Mouse (Mus musculus) layer of hippocampus, postnatal 25 days (tissue): ENCODE measurements at regions not wholly inside any gene's neighbourhood (a gene's known extent, or its start where the extent isn't known, plus 50 kb on each side); places are given as distances from the start of the nearest gene placed in this dataset.
"Not testable (repeated sequence)": the region's sequence is repeated elsewhere in the genome, so short reads cannot be mapped to it uniquely, and the experiment has no call there.

Experiments
- DNase-seq, 2 experiments: peaks; one replicate each; pipeline ENCODE4 v3.0.0; 2022; ENCODE audit warnings: mixed read lengths in 2 of 2, low spot score in 1 of 2; ENCODE audit errors: extremely low spot score in 1 of 2

DNA sequence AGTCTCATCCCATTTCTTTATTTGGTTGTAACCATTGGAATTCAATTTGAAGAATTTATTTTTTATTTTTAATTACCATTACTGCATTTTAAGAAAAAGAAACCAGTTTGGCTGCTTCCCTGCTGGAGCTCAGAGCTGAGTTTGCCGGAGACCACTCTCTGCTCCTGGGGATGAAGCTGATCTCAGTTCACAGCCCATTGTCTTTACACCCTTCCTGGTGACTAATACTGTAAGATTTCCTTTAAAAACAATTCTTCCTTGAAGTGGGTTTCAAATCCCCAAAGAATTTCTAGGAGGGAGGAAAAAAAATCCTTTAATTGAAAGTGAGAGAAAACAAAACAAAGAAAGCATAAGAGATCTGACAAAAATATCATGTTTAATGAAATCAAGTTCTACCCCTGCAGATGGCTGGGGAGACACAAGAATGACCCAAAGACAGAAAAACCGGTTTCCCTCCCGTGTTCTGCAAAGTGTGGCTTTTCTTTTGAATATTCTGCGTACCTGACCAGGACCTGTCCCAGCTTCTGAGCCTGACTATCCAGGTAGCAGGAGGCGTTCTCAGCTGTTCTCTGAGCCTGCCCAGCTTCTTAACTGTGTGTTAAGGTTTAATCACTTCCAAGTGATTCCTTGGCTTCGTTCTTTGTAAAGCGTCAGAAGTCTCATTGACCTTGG, 216.1 kb downstream of the Bcl11a start:
- no peak for DNase-seq

DNA sequence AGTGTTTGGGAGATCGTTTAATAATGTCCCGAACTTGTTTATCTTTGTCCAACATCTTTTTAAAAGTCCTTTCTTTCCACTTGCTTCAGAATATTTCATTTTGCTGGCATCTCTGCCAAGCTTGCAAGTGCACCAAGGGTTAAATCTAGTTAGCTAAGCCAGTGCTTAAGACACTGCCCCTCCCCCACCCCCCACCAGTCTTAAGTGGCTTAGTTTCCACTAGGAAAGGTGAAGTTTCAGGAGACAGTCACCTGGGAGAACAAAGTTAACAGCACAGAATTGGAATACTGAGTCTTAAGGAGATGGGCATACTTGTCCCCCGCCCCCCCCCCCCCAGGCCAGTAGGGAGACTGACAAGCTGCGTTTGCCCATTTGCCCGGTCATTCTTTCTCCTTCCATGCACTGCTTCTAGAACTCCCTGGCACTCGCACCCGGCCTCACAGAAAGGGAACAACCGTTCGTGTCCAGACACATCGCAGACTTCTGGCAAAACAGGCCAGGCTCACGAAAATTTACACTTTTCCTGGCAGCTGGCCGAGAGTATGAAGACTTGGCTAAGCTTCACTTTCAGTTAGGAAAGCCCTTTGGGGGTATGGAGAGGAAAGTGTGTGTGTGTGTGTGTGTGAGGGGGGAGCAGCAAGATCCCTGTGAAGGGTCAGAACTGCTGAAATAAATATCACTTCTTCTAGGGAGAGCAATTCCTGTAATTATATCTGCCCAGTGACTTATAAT, 219.2 kb downstream of the Bcl11a start:
- DNase-seq = no peak

DNA sequence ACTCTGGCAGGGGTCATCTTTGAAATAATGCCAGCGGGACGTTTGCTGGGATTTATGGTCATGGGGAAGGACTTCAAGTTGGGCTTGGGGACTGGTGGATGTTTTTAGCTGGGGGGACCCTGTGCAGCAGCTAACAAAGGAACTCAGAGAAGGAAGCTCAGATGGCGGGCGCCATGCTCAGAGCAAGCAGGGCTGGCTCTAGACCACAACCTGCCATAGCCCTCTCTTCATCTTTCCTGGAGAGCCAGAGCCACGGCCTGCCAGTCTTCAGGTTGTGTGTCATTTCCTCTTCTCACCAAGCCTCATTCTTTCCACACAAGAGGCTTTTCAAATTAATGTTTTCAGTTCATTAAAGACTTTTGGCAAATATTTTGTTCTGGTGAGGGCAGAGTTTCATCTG, 219.9 kb downstream of the Bcl11a start:
- DNase-seq = no peak

DNA sequence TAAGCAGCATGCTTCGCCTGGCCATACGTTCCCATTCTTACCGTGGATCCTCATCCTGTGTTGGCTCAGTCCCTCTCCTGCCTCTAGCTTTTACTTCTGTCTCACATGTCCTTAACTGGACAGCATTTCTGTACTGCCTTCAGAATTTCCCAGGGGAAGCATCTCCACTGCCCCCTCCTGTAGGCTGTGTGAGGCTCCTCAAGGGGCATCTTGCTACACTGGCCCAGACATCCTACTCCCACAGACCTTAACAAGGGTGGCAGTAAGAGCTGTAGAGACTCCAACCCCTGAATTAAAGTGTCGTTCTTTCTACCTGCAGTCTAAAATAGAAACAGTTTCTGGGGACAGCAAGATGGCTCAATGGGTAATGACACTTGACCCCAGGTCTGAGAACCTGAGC, 222.5 kb downstream of the Bcl11a start:
- no peak for DNase-seq

DNA sequence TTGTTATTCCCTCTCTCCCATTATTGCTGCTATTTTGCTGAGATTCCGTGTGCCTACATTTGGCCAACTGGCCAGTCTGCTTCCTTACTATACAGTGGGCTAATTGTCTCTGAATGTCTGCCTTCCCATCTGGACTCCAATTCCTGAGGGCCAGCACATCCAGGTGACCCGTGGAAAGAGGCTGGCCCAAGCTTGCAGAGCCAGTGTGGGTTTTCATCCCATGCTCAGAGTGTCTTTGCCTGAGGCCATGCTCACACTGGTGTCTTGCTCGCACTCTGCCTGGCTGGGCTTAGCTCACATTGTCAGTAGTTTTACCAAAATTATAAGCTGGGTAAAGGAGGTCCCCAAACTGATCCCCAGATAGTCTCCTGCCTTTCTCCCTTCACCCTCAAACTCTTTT, 223.3 kb downstream of the Bcl11a start:
- no peak for DNase-seq

DNA sequence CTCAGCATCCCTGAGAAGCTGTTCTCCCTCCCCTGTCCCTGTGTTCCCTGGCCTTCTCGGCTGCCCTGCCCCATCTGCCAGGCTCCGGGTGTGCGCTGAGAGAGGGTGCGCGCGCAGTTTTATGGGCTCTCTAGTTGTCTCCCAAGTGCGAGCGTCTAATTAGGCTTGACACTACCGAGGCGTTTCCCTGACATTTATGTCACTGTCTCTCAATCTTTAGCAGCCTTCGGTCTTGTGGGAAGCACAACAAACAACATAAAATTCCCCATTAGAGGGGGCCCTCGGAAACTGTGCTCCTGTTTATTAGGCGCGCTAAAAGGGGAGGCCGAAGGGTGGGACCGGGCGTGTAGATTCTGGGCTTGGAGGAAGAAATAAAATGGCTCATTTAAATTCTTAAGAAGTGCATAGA, 227.3 kb downstream of the Bcl11a start:
- DNase-seq = no peak

DNA sequence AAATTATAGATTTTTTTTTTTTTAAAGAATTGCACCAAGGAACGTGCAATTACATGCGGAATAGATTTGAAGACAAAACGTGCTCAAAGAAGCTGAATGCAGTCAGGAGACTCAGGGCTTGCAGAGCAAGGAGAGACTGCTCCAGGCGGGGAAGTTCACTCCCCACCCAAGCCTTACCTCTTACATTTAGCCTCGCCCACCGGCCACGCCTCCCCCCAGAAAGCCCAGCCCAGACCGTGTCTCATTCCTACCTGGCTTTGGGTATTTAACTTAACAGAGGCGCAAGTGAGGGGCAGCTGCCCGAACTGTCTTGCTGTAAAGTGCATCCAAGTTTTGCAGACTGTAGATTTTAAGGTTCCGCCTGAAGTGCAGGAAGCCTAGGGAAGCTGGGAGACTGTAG, 227.8 kb downstream of the Bcl11a start:
- no peak for DNase-seq

DNA sequence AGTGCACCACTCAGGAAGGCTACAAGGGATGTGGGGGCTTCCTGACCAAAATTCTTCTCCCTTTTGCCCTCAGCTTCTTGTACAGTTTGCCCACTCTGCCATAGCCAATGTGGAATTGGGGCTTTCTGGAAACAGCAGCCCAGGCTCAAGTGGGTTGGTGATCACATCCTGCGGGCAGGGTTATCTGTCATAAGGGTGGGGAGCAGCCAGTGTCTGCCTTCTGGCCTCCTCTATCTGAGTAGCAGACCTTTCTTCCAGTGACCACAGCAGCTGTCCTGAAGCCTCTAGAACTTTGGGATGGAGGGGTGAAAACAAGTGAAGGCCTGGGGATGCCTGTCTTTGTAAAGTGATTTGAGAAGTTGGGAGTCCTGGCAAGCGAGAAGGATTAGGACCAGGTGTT, 228.2 kb downstream of the Bcl11a start:
- DNase-seq = no peak

DNA sequence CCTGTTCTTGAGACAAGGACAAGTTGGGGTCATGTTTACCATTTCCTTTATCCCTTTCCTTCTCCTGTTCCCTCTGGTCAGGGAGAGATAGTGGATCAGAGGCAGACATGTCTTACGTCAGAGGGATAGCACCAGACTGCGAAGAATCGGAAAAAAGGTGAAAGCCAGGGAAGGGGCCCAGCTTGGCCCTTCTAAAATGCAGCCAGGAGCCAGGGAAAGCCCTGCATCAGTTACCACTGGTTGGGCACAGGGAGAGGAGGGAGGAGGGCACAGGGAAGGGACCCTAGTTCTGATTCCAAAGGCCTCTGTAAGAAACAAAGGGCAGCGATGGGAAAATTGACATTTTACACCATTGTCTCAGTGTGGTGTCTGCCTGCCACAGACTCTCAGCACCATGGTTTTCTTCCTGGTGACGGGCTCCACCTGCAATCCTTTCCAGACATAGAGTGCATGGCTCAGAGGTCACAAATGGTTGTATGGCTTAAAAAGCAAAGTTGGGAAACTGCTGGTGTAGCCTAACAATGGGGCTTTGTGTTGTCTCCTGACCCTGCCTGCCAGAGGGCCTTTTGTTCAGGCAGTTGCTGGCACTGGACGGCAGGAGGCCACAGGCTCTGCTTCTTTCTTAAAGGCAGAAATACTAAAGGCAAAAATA, 229.9 kb downstream of the Bcl11a start:
- no peak for DNase-seq

DNA sequence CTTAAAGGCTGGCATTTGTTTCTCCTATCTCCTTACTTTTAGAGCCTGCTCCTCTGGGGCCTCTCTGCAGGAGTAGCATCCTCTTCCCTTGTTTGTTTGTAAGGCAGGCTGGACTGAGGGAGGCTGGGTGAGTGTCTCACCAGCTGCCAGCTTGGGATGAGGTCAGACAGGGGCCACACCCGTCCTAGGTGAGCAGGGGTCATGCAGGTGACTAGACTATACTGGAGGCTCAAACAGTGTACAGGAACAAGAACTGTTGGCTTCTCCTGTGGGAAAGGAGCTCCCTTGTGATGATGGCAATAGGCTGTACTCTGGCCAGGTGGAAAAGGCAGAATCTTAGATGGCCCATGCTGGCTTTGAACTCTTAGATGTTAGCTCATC, 230.4 kb downstream of the Bcl11a start:
- no peak for DNase-seq

DNA sequence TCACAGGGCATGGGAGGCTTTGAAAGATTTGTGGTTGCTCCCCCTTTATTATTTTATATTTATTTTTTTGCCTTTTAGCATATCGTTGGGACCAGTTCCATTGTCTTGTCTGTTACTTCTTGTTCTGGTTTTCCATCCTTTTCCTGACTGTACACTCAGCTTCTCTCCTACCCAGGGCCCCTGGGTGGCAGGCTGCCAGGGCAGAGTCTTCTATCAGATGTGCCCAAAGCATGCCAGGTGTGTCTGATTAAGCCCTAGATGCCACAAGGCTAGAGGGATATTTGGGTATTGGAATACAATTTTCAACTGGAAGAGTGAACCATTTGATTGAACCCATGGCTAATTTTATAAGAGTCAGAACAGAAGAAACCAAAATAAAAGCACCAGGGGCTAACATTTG, 236.2 kb downstream of the Bcl11a start:
- no peak for DNase-seq

DNA sequence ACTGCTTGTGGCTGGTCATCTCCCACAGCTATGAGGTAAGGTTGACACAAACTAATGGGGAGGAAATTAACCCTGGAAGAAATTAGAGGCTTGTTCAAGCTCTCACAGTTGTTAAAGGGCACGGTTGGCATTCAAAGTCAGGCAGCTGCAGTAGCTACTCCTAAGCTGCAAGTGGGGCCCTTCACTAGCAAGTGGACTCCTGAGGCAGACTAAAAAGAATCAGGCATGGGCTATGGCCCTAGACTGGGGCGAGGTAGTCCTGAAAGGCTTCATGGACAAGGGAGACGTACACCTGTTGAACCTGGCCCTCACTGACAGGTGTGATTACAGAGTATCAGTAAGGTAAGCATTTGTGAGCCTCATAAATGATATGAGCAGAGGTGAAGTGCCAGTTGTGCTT, 237.7 kb downstream of the Bcl11a start:
- DNase-seq = no peak

DNA sequence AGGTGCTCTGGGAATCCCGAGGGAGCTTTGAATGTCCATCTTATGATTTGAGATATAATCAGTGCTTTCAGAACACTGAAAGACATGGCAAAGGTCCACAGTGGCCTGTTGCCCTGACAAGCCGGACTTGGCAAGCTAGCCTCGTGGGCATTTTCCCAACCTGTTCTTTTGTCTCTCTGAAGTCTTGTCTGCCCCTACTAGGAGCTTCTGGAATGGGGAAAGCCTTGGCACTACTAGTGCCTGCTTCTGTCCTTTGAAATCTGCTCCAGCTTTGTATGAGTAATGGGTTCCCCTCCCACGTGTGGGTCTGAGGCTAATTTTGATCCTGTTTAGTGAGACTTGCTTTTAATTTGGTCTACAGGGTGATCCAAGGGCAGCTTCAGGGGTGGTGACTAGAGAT, 238.3 kb downstream of the Bcl11a start:
- no peak for DNase-seq

DNA sequence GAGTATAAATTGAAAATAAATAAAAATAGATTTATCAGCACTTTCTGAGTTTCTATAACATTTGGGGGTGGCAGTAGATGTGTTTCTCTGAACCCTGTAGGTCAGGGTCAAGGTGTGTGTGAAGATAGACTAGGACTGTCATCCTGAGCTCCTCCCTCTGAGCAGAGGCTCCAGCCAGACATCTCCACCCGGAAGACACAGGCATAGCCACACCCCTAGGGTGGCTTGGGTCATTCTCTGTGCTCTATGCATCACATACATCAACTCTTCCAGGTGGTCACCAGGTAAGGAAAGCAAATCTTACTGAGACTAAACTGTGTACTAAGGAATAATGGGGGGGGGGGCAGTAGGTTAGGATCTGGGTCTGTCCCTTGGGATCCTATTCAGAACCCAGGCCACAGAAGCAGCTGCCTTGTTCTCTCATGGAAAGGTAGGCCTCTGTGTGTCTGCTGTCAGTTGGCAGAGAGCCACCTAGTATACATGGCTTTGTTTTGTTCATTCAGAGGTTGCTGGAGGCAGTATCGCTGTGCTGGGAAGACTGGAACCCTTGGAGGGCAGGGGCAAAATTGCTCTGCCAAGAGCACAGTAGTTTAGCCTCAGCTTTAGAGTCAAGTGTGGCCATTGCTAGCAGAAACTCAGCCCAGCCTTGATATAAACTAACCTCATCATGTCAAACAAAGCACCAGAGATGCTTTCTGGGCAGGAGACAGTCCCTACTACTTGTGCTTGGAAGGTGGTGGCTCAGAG, 240.3 kb downstream of the Bcl11a start:
- DNase-seq = no peak

DNA sequence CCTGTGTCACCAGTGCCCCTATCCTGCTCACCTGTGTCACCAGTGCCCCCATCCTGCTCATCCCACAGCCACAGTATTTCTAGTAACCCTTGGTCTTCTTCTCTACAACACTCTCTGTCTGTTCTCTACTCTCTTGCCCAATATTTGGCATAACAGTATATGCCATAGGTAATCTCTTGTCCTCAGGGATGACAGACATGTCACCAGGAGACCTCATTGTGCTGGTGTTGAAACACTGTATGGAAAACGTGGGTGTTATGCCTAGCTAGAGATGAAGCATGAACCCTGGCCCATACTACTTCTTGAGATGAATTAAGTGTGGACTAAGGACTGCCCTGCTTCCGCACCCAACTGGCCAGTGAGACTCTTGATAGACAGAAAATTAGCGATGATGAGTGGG, 241.4 kb downstream of the Bcl11a start:
- no peak for DNase-seq

DNA sequence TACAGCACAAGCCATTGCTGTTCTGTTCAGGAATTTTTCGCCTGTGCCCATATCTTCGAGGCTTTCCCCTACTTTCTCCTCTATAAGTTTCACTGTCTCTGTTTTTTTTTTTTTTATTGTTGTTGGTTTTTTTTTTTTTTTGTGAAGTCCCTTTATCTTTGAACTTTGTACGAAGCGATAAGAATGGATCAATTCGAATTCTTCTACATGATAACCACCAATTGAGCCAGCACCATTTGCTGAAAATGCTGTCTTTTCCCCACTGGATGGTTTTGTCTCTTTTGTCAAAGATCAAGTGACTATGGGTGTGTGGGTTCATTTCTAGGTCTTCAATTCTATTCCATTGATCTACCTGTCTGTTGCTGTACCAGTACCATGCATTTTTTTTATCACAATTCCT, 244.6 kb downstream of the Bcl11a start:
- DNase-seq = not testable (repeated sequence)

DNA sequence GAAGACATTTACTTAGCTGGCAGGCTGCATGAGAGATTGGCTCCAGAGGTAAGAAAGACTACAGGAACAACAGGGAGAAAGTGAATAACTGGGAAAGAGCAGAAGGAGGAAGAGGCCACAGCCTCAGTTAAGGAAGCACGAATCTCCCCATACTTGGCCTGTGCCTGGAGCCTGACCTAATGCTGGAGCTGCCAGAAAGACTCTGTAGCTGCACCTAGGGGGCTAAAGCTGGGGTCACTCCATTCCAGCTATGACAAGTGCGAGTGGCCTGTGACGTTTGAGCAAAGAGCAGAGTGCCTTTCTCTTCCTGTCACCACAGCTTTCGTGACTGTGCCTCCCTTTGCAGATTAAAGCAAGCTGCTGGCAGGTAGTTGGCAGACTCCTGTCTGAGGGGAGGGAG, 250.6 kb downstream of the Bcl11a start:
- no peak for DNase-seq

DNA sequence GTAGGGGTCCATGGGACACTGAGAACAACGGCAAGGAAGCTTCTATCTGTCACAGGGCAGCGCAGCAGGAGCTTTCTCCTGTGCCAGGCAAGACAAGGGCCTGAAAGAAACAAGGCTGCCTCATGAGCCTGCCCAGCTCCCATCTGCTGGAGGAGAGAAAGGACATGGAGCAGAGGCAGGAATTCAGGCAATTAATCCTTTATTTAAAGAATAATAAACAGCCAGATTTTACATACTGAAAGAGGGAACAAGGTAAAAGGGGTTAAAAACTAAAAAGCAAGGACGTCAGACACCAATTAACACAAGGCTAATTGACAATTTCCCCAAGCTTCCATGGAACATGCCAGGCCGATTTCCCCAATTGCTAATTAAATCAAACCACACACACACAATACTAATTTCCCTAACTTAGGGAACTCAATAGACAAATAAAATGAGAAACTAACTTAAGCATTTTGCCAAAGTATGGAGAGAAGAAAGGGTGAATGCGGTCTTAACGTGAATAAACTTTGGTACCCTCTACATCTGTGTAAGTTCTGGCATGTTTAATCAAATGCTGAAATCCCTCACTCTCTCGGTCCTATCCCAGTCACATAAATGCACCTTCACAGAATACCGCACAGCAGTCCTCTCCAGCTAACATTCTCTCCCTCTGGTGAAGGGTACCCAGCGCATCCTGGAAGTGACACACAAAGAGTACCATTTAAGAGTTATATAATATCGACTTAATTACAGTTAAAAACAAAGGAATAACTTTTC, 252.7 kb downstream of the Bcl11a start:
- DNase-seq = no peak

DNA sequence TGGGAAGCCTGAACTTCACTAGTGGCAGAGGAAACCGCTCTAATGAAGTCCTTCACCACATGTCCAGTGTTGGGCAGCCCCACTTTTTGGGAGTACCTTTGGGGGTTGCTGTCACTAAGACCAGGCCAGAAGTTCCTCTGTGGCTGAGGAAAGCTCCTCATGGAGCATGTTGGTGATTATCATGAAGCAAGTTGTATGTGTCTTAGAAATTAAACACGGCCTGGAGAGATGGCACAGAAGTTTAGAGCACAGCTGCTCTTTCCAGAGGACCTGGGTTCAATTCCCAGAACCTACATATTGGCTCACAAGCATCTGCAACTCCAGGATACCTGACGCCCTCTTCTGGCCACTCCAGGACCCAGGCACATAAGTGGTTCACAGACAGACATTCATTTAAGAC, 254.4 kb downstream of the Bcl11a start:
- no peak for DNase-seq

DNA sequence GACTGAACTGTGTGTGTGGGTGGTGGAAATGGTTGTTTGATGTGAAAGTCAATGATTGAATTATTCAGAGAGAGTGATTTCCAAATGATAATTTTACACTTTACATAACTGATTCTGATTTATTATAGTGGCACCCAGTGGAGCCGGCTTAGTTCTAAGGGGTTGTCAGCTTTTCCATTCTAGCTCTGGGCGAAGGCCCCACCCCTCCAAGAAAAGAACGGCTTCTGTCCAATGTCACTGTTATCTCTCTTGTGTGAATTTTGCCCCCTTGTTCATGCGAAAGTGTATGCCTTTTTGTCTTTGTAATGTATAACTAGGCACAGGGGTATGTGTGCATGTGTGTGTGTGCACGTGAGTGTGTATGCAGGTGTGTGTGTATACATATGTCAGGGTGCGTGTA, 255.3 kb downstream of the Bcl11a start:
- no peak for DNase-seq

DNA sequence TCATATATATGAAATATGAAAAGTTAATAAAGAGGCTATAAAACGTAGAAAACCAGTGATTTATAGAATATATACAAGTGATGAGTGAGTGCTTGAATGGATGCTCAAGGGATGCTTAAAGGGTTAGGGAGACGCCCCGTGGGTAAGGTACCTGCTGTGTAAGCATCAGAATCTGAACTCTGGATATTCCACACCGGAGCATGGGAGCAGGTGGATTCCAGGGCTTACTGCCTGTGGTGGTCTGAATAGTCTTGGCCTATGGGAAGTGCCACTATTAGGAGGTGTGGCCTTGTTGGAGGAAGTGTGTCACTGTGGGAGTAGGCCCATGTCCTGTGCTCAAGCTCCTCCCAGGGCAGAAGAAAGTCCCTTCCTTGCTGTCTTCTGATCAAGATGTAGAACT, 257.4 kb downstream of the Bcl11a start:
- no peak for DNase-seq
